Mouse (Mus musculus) hindbrain, embryonic 12.5 days (tissue): ENCODE data around the gene Tpgs1. TPM values are rescaled to one million over a fixed set of nuclear protein-coding genes. Genes with fewer than 3 reads are reported as not detected.

ENCODE experiments used
- ATAC-seq: fragments of 200-750 bp; cut with Nextera tagmentation; 2 replicates; pipeline ENCODE4 v1.8.0; 2017; ENCODE audit warnings: moderate TSS enrichment; ENCODE audit not compliant: low FRiP score
- H3K27ac ChIP-seq: fragments of 300-500 bp; sonication (generic); 2 replicates; pipeline ENCODE4 v1.5.1; 2016; ENCODE audit warnings: mild to moderate bottlenecking
- H3K27me3 ChIP-seq: fragments of 300-500 bp; sonication (generic); 2 replicates; pipeline ENCODE4 v1.6.1; 2016; ENCODE audit warnings: mild to moderate bottlenecking
- H3K36me3 ChIP-seq: fragments of 300-500 bp; sonication (generic); 2 replicates; pipeline ENCODE4 v1.6.1; 2016; ENCODE audit warnings: mild to moderate bottlenecking
- H3K4me1 ChIP-seq: fragments of 300-500 bp; sonication (generic); 2 replicates; pipeline ENCODE4 v1.6.1; 2016
- H3K4me2 ChIP-seq: fragments of 300-500 bp; sonication (generic); replicated peaks from 2 replicates; pipeline ENCODE4 v1.6.1; 2016; ENCODE audit warnings: mild to moderate bottlenecking
- H3K4me3 ChIP-seq: fragments of 300-500 bp; sonication (generic); 2 replicates; pipeline ENCODE4 v1.5.1; 2016; ENCODE audit warnings: mild to moderate bottlenecking
- H3K9ac ChIP-seq: fragments of 300-500 bp; sonication (generic); 2 replicates; pipeline ENCODE4 v1.6.1; 2016; ENCODE audit warnings: mild to moderate bottlenecking, moderate library complexity
- H3K9me3 ChIP-seq: fragments of 300-500 bp; sonication (generic); replicated peaks from 2 replicates; pipeline ENCODE4 v1.6.1; 2016; ENCODE audit warnings: mild to moderate bottlenecking
- WGBS: fragments of 180-500 bp; shearing (Covaris S2); methylation state at CpG from one replicate; pipeline ENCODE4 v1.1.7; 2016; 5-methylcytosine and 5-hydroxymethylcytosine counted together
- polyA plus RNA-seq: library from polyadenylated mRNA; unstranded; fragments of >200 nt; fragmentation: Nextera tagmentation; extraction: Ambion mirVana; gene quantifications from 2 replicates; pipeline ENCODE4 v1.2.1, GENCODE M21; 2016

Gene Tpgs1
- polyA plus RNA-seq, 1 experiment from 2014 or later = 69.4 TPM

- Histone ChIP-seq H3K4me3 (no peak overlapping the region), H3K4me2 (no peak overlapping the region), H3K9ac (no peak overlapping the region), H3K27ac (no peak overlapping the region), H3K9me3 (no peaks in the 10 kb centered on the region), H3K27me3 (no peaks in the 10 kb centered on the region), H3K36me3 (peaks cover 54% of the 10 kb centered on the region), H3K4me1 (peaks cover 24% of the 10 kb centered on the region)
- no peak for ATAC-seq
- WGBS = 96% methylated on average over 25 of the region's 25 CpGs
These were observed 15.8 kb downstream of the Tpgs1 start for GRCm38 (mm10) chr10:79684770-79685600.

GRCm38 (mm10) chr10:79686219-79686618, 17.1 kb downstream of the Tpgs1 start:
- peaks cover 54% of the 10 kb centered on the region for H3K36me3 ChIP-seq

GRCm38 (mm10) chr10:79686691-79687090, 17.5 kb downstream of the Tpgs1 start:
- WGBS = 94% methylated on average over 1 of the region's 1 CpGs
- Histone ChIP-seq H3K27me3 (no peaks in the 10 kb centered on the region), H3K36me3 (peaks cover 54% of the 10 kb centered on the region), H3K9ac (no peak overlapping the region), H3K9me3 (peaks cover under 1% of the 10 kb centered on the region; the same call in 1 of the 2 replicates), H3K4me3 (no peak overlapping the region), H3K27ac (no peak overlapping the region), H3K4me2 (no peak overlapping the region), H3K4me1 (peaks cover 18% of the 10 kb centered on the region)
- ATAC-seq = no peak

More at GRCm38 (mm10) chr10:79686219-79686618, 17.1 kb downstream of the Tpgs1 start:
- Histone ChIP-seq H3K27ac (no peak overlapping the region), H3K9ac (no peak overlapping the region), H3K27me3 (no peaks in the 10 kb centered on the region), H3K4me2 (no peak overlapping the region), H3K4me3 (no peak overlapping the region), H3K4me1 (peaks cover 19% of the 10 kb centered on the region), H3K9me3 (no peaks in the 10 kb centered on the region)
- WGBS = 82% methylated on average over 2 of the region's 2 CpGs
- ATAC-seq = no peak

- no peak overlapping the region for H3K27ac ChIP-seq
- no peak overlapping the region for H3K4me3 ChIP-seq
- H3K36me3 ChIP-seq = peaks cover 54% of the 10 kb centered on the region
- peaks cover 9% of the 10 kb centered on the region; the same call in 1 of the 2 replicates for H3K9me3 ChIP-seq
- H3K27me3 ChIP-seq = no peaks in the 10 kb centered on the region
- 95% methylated on average over 6 of the region's 6 CpGs for WGBS
- ATAC-seq = no peak
- peaks cover 18% of the 10 kb centered on the region for H3K4me1 ChIP-seq
- no peak overlapping the region for H3K4me2 ChIP-seq
- no peak overlapping the region for H3K9ac ChIP-seq
These were observed 18.3 kb downstream of the Tpgs1 start for GRCm38 (mm10) chr10:79687513-79687912.

GRCm38 (mm10) chr10:79688720-79689119, 19.6 kb downstream of the Tpgs1 start, which contains the start of gene Gzmm:
Gzmm (plus strand) TSS chr10:79689020.
- Histone ChIP-seq H3K9ac (no peak within 1 kb of the TSS), H3K4me1 (peaks cover 6% of the 10 kb centered on the region), H3K27me3 (no peaks in the 10 kb centered on the region), H3K36me3 (peaks cover 54% of the 10 kb centered on the region), H3K27ac (no peak within 1 kb of the TSS), H3K4me3 (no peak within 1 kb of the TSS), H3K4me2 (no peak within 1 kb of the TSS), H3K9me3 (peaks cover 9% of the 10 kb centered on the region; the same call in 1 of the 2 replicates)
- WGBS = 88% methylated on average over 4 of the region's 4 CpGs
- ATAC-seq = no peak

- Histone ChIP-seq H3K4me2 (no peak overlapping the region), H3K4me1 (peaks cover 2% of the 10 kb centered on the region), H3K9ac (no peak overlapping the region), H3K36me3 (peaks cover 52% of the 10 kb centered on the region), H3K4me3 (no peak overlapping the region), H3K27me3 (no peaks in the 10 kb centered on the region), H3K27ac (no peak overlapping the region), H3K9me3 (peaks cover 9% of the 10 kb centered on the region; the same call in 1 of the 2 replicates)
- 92% methylated on average over 3 of the region's 3 CpGs for WGBS
- ATAC-seq = no peak
These were observed 20.0 kb downstream of the Tpgs1 start for GRCm38 (mm10) chr10:79689178-79689577.

GRCm38 (mm10) chr10:79691986-79692548, 22.9 kb downstream of the Tpgs1 start:
- H3K4me2 ChIP-seq = no peak overlapping the region
- ATAC-seq = no peak
- H3K9ac ChIP-seq = no peak overlapping the region
- H3K27ac ChIP-seq = no peak overlapping the region
- peaks cover 9% of the 10 kb centered on the region; the same call in 1 of the 2 replicates for H3K9me3 ChIP-seq
- 0 out of 2 replicates have a peak, but pooled peaks cover 2% of the 10 kb centered on the region for H3K4me1 ChIP-seq
- no peak overlapping the region for H3K4me3 ChIP-seq
- H3K36me3 ChIP-seq = peaks cover 23% of the 10 kb centered on the region
- 100% methylated on average over 2 of the region's 2 CpGs for WGBS
- H3K27me3 ChIP-seq = no peaks in the 10 kb centered on the region

GRCm38 (mm10) chr10:79693580-79694378, 24.6 kb downstream of the Tpgs1 start:
- WGBS = 80% methylated on average over 12 of the region's 12 CpGs
- peaks cover 9% of the 10 kb centered on the region; the same call in 1 of the 2 replicates for H3K9me3 ChIP-seq

GRCm38 (mm10) chr10:79694379-79694655, 25.1 kb downstream of the Tpgs1 start:
- no peak for ATAC-seq
- WGBS = 85% methylated on average over 6 of the region's 6 CpGs

More at GRCm38 (mm10) chr10:79693580-79694378, 24.6 kb downstream of the Tpgs1 start:
- Histone ChIP-seq H3K27me3 (no peaks in the 10 kb centered on the region), H3K4me1 (0 out of 2 replicates have a peak, but pooled peaks cover 2% of the 10 kb centered on the region), H3K4me3 (no peak overlapping the region), H3K27ac (no peak overlapping the region), H3K4me2 (no peak overlapping the region), H3K36me3 (peaks cover 6% of the 10 kb centered on the region), H3K9ac (no peak overlapping the region)
- ATAC-seq = no peak

GRCm38 (mm10) chr10:79695231-79696128, 26.3 kb downstream of the Tpgs1 start:
- Histone ChIP-seq H3K4me2 (no peak overlapping the region), H3K27me3 (no peaks in the 10 kb centered on the region), H3K27ac (peak overlapping the region; percentile 46), H3K4me1 (0 out of 2 replicates have a peak, but pooled peaks cover 2% of the 10 kb centered on the region), H3K4me3 (no peak overlapping the region), H3K36me3 (no peaks in the 10 kb centered on the region), H3K9ac (0 out of 2 replicates have a peak overlapping the region, but pooled peaks have one; percentile 27), H3K9me3 (peaks cover 9% of the 10 kb centered on the region; the same call in 1 of the 2 replicates)
- ATAC-seq = peak; percentile 35; the same call in 1 of the 2 replicates
- 65% methylated on average over 13 of the region's 13 CpGs for WGBS

More at GRCm38 (mm10) chr10:79694379-79694655, 25.1 kb downstream of the Tpgs1 start:
- Histone ChIP-seq H3K9ac (no peak overlapping the region), H3K27ac (no peak overlapping the region), H3K9me3 (peaks cover 9% of the 10 kb centered on the region; the same call in 1 of the 2 replicates), H3K36me3 (peaks cover under 1% of the 10 kb centered on the region), H3K4me3 (no peak overlapping the region), H3K4me2 (no peak overlapping the region), H3K4me1 (0 out of 2 replicates have a peak, but pooled peaks cover 2% of the 10 kb centered on the region), H3K27me3 (no peaks in the 10 kb centered on the region)

- Histone ChIP-seq H3K27me3 (no peaks in the 10 kb centered on the region), H3K4me3 (no peak overlapping the region), H3K9ac (0 out of 2 replicates have a peak overlapping the region, but pooled peaks have one; percentile 27), H3K4me2 (no peak overlapping the region), H3K4me1 (0 out of 2 replicates have a peak, but pooled peaks cover 2% of the 10 kb centered on the region), H3K9me3 (peaks cover 9% of the 10 kb centered on the region; the same call in 1 of the 2 replicates), H3K36me3 (no peaks in the 10 kb centered on the region), H3K27ac (peak overlapping the region; percentile 48)
- 56% methylated on average over 9 of the region's 9 CpGs for WGBS
- ATAC-seq = no peak
These were observed 27.0 kb downstream of the Tpgs1 start for GRCm38 (mm10) chr10:79696129-79696651.
